Mouse (Mus musculus) liver, embryonic 14.5 days (tissue): ENCODE data around the gene Zfand6. TPM values are rescaled to one million over a fixed set of nuclear protein-coding genes. Genes with fewer than 3 reads are reported as not detected.
A peak's percentile ranks its signal among the peaks of the same experiment; 100 is the strongest.

ENCODE experiments used
- ATAC-seq: fragments of 200-750 bp; cut with Nextera tagmentation; 2 replicates; pipeline ENCODE4 v1.8.0; 2017; ENCODE audit warnings: moderate number of reproducible peaks, mild to moderate bottlenecking, moderate library complexity; ENCODE audit not compliant: insufficient read depth
- DNase-seq, 3 experiments: peaks; one replicate each; pipeline ENCODE4 v3.0.0-alpha.2; 2012 to 2013; ENCODE audit warnings: low read depth in 3 of 3, low spot score in 3 of 3
- H3K27ac ChIP-seq: fragments of 300-500 bp; sonication (generic); 2 replicates; pipeline ENCODE4 v1.5.1; 2014; ENCODE audit warnings: moderate library complexity, mild to moderate bottlenecking, control low read depth, inconsistent platforms
- H3K27me3 ChIP-seq: fragments of 300-500 bp; sonication (generic); 2 replicates; pipeline ENCODE4 v1.6.1; 2014; ENCODE audit warnings: mild to moderate bottlenecking, low read length, moderate library complexity; ENCODE audit not compliant: control insufficient read depth, insufficient read depth
- H3K36me3 ChIP-seq: fragments of 300-500 bp; sonication (generic); replicated peaks from 2 replicates; pipeline ENCODE4 v1.6.1; 2014; ENCODE audit warnings: low read depth; ENCODE audit not compliant: control insufficient read depth, insufficient read depth
- H3K4me1 ChIP-seq, 2 experiments: fragments of 200-500 bp in 1 of 2; fragments of 300-500 bp in 1 of 2; sonication (generic) in 1 of 2; replicated peaks; 2 replicates each; pipeline ENCODE4 v1.6.1; 2012 to 2014; ENCODE audit warnings: antibody characterized with exemption in 1 of 2, inconsistent platforms in 1 of 2, low read length in 1 of 2; ENCODE audit not compliant: control insufficient read depth in 2 of 2, insufficient read depth in 2 of 2
- H3K4me2 ChIP-seq: fragments of 300-500 bp; sonication (generic); 2 replicates; pipeline ENCODE4 v1.6.1; 2014; ENCODE audit warnings: low read depth, mild to moderate bottlenecking, control low read depth, moderate library complexity
- H3K4me3 ChIP-seq, 2 experiments: fragments of 200-500 bp in 1 of 2; fragments of 300-500 bp in 1 of 2; sonication (generic) in 1 of 2; 2 replicates each; pipeline ENCODE4 v1.5.1; 2012 to 2014; ENCODE audit warnings: low read depth in 2 of 2, low read length in 2 of 2, mild to moderate bottlenecking in 2 of 2, control low read depth in 1 of 2, inconsistent platforms in 1 of 2, moderate library complexity in 1 of 2; ENCODE audit not compliant: insufficient read depth in 1 of 2
- H3K9ac ChIP-seq: fragments of 300-500 bp; sonication (generic); replicated peaks from 2 replicates; pipeline ENCODE4 v1.6.1; 2014; ENCODE audit warnings: mild to moderate bottlenecking, control low read depth, moderate library complexity
- H3K9me3 ChIP-seq: fragments of 300-500 bp; sonication (generic); 2 replicates; pipeline ENCODE4 v1.6.1; 2016; ENCODE audit warnings: low read length, mixed read lengths; ENCODE audit not compliant: control insufficient read depth
- CTCF ChIP-seq: IDR thresholded peaks from 2 replicates; pipeline ENCODE4 v1.5.1; 2016; ENCODE audit warnings: antibody characterized with exemption, low read depth, control low read depth
- EP300 ChIP-seq: IDR thresholded peaks from 2 replicates; pipeline ENCODE4 v1.6.1; 2016; ENCODE audit warnings: antibody characterized with exemption, low read depth
- WGBS: fragments of 180-500 bp; shearing (Covaris S2); extraction: QIAGEN DNeasy Blood & Tissue Kit; methylation state at CpG from one replicate; pipeline ENCODE4 v1.1.7; 2014; ENCODE audit not compliant: insufficient replicate concordance; 5-methylcytosine and 5-hydroxymethylcytosine counted together
- polyA plus RNA-seq, 2 experiments: library from polyadenylated mRNA; depleted of rRNA in 1 of 2; stranded (reverse) in 1 of 2; unstranded in 1 of 2; fragments of >200 nt; fragmentation: Nextera tagmentation in 1 of 2; extraction: Ambion mirVana in 1 of 2; gene quantifications; 2 replicates each; pipeline versions ENCODE4 v1.2.1 to v1.2.3; 2012 to 2014

Zfand6 gene
- polyA plus RNA-seq, 2 experiments, result 75.5 to 125 TPM

DNA sequence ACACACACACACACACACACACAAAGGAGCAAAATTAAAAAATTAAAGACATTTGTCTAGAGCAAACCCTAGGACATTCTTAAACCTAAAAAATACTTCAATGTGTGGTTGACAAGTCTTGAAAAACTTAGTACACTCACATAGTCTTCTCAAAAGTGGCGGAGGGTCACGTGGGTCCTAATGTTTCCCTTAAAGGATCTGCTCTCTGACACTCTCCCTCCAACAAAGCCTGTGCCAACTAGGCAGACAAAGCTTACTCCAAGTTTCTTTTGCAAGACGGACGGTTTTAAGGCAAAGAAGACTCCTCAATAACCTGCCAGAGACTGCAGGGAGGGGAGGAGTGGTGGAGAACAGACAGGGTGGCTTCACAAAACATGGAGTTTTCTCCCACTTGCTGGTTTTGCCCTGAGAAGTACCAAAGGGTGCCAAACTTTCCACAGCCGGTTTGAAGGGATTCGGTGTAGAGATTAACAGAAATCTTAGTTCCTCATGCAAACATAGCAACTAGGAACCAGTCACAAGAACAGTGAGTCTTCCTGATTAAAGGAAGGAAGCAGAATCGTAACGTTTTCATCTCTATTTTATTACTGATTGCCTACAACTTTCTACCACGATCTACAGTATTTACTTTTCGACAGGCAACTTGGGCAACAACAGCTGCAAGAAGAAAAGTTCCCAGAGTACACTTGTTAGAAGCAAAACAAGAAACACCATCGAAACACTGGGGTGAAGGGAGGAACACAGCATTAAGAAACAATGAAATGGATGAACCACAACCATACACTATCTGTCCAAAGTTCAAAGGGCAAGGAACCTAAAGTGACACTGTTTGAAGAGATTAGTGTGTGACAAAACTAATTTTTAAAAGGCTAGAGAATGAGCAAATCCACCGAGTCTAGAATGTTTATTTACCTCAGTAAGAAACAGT lies 1.8 kb downstream of the Zfand6 start:
- Histone ChIP-seq H3K4me1 (peaks cover 35 to 37% of the 10 kb centered on the region in 2 experiments), H3K9me3 (no peaks in the 10 kb centered on the region), H3K4me2 (peak overlapping the region; percentile 84), H3K9ac (peak overlapping the region; percentile 96), H3K4me3 (peak overlapping the region; percentile 76 to 100), H3K36me3 (no peaks in the 10 kb centered on the region), H3K27me3 (no peaks in the 10 kb centered on the region), H3K27ac (peak overlapping the region; percentile 93)
- ATAC-seq (no peak), DNase-seq (no peak)
- 37% methylated on average over 12 of the region's 12 CpGs for WGBS
- TF ChIP-seq CTCF, result no peak
- TF ChIP-seq EP300, result no peak

- ATAC-seq (no peak), DNase-seq (no peak)
- Histone ChIP-seq H3K4me1 (peaks cover 42 to 45% of the 10 kb centered on the region in 2 experiments), H3K27ac (peak overlapping the region; percentile 42), H3K4me3 (no peak overlapping the region; a peak in 1 of 4 replicates), H3K9me3 (no peaks in the 10 kb centered on the region), H3K4me2 (peak overlapping the region; percentile 84), H3K27me3 (no peaks in the 10 kb centered on the region), H3K36me3 (no peaks in the 10 kb centered on the region), H3K9ac (no peak overlapping the region; the same call in 1 of the 2 replicates)
- WGBS, result 45% methylated on average over 2 of the region's 2 CpGs
- no peak for TF ChIP-seq EP300
- TF ChIP-seq CTCF, result no peak
These were observed 3.4 kb downstream of the Zfand6 start for GRCm38 (mm10) chr7:84686380-84686779.

- H3K4me1 ChIP-seq, result peaks cover 40 to 50% of the 10 kb centered on the region in 2 experiments
- TF ChIP-seq EP300 (no peak), CTCF (no peak)
These were observed 5.1 kb downstream of the Zfand6 start for GRCm38 (mm10) chr7:84684675-84685074.

GRCm38 (mm10) chr7:84681558-84681957 lies 8.2 kb downstream of the Zfand6 start:
- Histone ChIP-seq H3K27ac (no peak overlapping the region), H3K4me1 (peaks cover 29 to 38% of the 10 kb centered on the region in 2 experiments)

More at GRCm38 (mm10) chr7:84684675-84685074, 5.1 kb downstream of the Zfand6 start:
- no peak overlapping the region for H3K4me2 ChIP-seq
- ATAC-seq (no peak), DNase-seq (no peak)
- no peaks in the 10 kb centered on the region for H3K36me3 ChIP-seq
- no peaks in the 10 kb centered on the region for H3K27me3 ChIP-seq
- no peak overlapping the region for H3K4me3 ChIP-seq
- no peak overlapping the region for H3K9ac ChIP-seq
- 81% methylated on average over 1 of the region's 1 CpGs for WGBS
- peak overlapping the region; percentile 13; the same call in 1 of the 2 replicates for H3K27ac ChIP-seq
- no peaks in the 10 kb centered on the region for H3K9me3 ChIP-seq

DNA sequence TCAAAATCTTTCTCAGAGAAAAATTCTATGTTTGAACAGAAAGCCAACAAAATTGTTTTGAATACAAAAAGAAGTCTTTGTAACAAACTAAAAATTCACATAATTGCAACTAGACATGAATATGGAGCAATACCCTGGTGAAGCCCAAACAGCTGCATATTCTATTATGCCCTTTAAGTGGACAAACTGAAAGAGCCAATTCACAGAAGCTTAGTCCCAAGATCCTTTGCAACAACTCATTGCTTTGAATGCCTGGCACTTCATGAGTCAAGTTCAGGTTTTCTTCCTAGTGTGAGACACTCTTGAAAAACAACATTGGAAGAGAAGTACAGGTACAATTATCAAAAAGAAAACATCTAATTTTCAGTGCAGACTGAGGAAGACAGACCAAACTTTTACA lies 8.8 kb downstream of the Zfand6 start:
- H3K9me3 ChIP-seq, result no peaks in the 10 kb centered on the region
- no peak overlapping the region for H3K9ac ChIP-seq
- no peaks in the 10 kb centered on the region for H3K27me3 ChIP-seq
- no peak overlapping the region for H3K4me2 ChIP-seq
- no peak overlapping the region for H3K27ac ChIP-seq
- ATAC-seq (no peak), DNase-seq (no peak)
- TF ChIP-seq EP300 (no peak), CTCF (no peak)
- peaks cover 26 to 32% of the 10 kb centered on the region in 2 experiments for H3K4me1 ChIP-seq
- H3K4me3 ChIP-seq, result no peak overlapping the region
- H3K36me3 ChIP-seq, result no peaks in the 10 kb centered on the region

More at GRCm38 (mm10) chr7:84681558-84681957, 8.2 kb downstream of the Zfand6 start:
- no peaks in the 10 kb centered on the region for H3K36me3 ChIP-seq
- H3K4me3 ChIP-seq, result no peak overlapping the region
- H3K9ac ChIP-seq, result no peak overlapping the region
- no peaks in the 10 kb centered on the region for H3K27me3 ChIP-seq
- no peak for ATAC-seq
- TF ChIP-seq EP300 (no peak), CTCF (no peak)
- DNase-seq, result no peak
- H3K4me2 ChIP-seq, result no peak overlapping the region
- H3K9me3 ChIP-seq, result no peaks in the 10 kb centered on the region
- 94% methylated on average over 1 of the region's 1 CpGs for WGBS
